Comparison of ENCODE assay signal across 8 mouse cellular contexts in genomic region chr2:152142046-152142445, GRCm38 (mm10). TPM values are rescaled to one million over a fixed set of nuclear protein-coding genes. Genes with fewer than 3 reads are reported as not detected.
A peak's percentile ranks its signal among the peaks of the same experiment; 100 is the strongest.
DNase-seq lines count a peak whose midpoint lies in the region; ATAC-seq and TF ChIP-seq lines count a peak whose summit lies in the region.

No protein-coding gene starts in this region.

- TF ChIP-seq CTCF in midbrain, postnatal 0 days (IDR thresholded peaks at IDR 0.05), result no peak

- peak overlapping the region; percentile 44 for H3K9ac ChIP-seq in hindbrain, embryonic 11.5 days (ENCODE audit: low read depth, low read length)
- peak overlapping the region; percentile 34; the same call in 1 of the 2 replicates for H3K9ac ChIP-seq in limb, embryonic 14.5 days (ENCODE audit: low read depth, low read length, severe bottlenecking)
- no peak overlapping the region for H3K9ac ChIP-seq in midbrain, postnatal 0 days (replicated peaks; ENCODE audit: low read length, poor library complexity, severe bottlenecking)

- ATAC-seq in hindbrain, embryonic 11.5 days (ENCODE audit: low FRiP score), result peak; percentile 64
- peak; percentile 50 for ATAC-seq in limb, embryonic 14.5 days (ENCODE audit: low FRiP score, low read depth)
- ATAC-seq in midbrain, postnatal 0 days (ENCODE audit: low FRiP score), result no peak
- no peak for ATAC-seq in frontal cortex, adult (ENCODE audit: low TSS enrichment)

- H3K4me1 ChIP-seq in forebrain, embryonic 10.5 days, result peaks cover 44% of the 10 kb centered on the region
- peaks cover 7% of the 10 kb centered on the region for H3K4me1 ChIP-seq in hindbrain, embryonic 11.5 days (replicated peaks; ENCODE audit: control insufficient read depth, insufficient read depth, low read length)
- H3K4me1 ChIP-seq in limb, embryonic 14.5 days (ENCODE audit: control insufficient read depth, insufficient read depth, low read length), result peaks cover 12% of the 10 kb centered on the region
- 0 out of 2 replicates have a peak, but pooled peaks cover 3% of the 10 kb centered on the region for H3K4me1 ChIP-seq in midbrain, postnatal 0 days (ENCODE audit: insufficient read depth, low read length)

- WGBS in forebrain, embryonic 10.5 days, result 1% methylated on average over 13 of the region's 13 CpGs
- WGBS in hindbrain, embryonic 11.5 days, result 2% methylated on average over 13 of the region's 13 CpGs
- 1% methylated on average over 13 of the region's 13 CpGs for WGBS in limb, embryonic 14.5 days
- WGBS in midbrain, postnatal 0 days, result 5% methylated on average over 13 of the region's 13 CpGs

- no peaks in the 10 kb centered on the region for H3K36me3 ChIP-seq in forebrain, embryonic 10.5 days (replicated peaks)
- H3K36me3 ChIP-seq in hindbrain, embryonic 11.5 days (ENCODE audit: control insufficient read depth, insufficient read depth, low read length), result no peaks in the 10 kb centered on the region
- H3K36me3 ChIP-seq in limb, embryonic 14.5 days (ENCODE audit: control insufficient read depth, insufficient read depth, low read length), result no peaks in the 10 kb centered on the region
- no peaks in the 10 kb centered on the region for H3K36me3 ChIP-seq in midbrain, postnatal 0 days (ENCODE audit: insufficient read depth, low read length)

- H3K9me3 ChIP-seq in forebrain, embryonic 10.5 days, result no peaks in the 10 kb centered on the region
- no peaks in the 10 kb centered on the region for H3K9me3 ChIP-seq in hindbrain, embryonic 11.5 days (ENCODE audit: control insufficient read depth, low read length)
- no peaks in the 10 kb centered on the region for H3K9me3 ChIP-seq in limb, embryonic 14.5 days (ENCODE audit: control insufficient read depth, low read length)
- no peaks in the 10 kb centered on the region for H3K9me3 ChIP-seq in midbrain, postnatal 0 days (ENCODE audit: low read length)

- TF ChIP-seq POLR2A in limb, embryonic 14.5 days (IDR thresholded peaks at IDR 0.05; ENCODE audit: borderline replicate concordance, extremely low read depth, insufficient read depth, insufficient read length), result no peak

- H3K27me3 ChIP-seq in forebrain, embryonic 10.5 days (ENCODE audit: poor library complexity, severe bottlenecking), result peaks cover 88% of the 10 kb centered on the region
- peaks cover 20% of the 10 kb centered on the region for H3K27me3 ChIP-seq in hindbrain, embryonic 11.5 days (ENCODE audit: control insufficient read depth, insufficient read depth, low read length)
- peaks cover 31% of the 10 kb centered on the region for H3K27me3 ChIP-seq in limb, embryonic 14.5 days (ENCODE audit: control insufficient read depth, insufficient read depth, low read length)
- H3K27me3 ChIP-seq in midbrain, postnatal 0 days (ENCODE audit: insufficient read depth, low read length), result peaks cover 34% of the 10 kb centered on the region

- peak overlapping the region; percentile 58 for H3K4me3 ChIP-seq in forebrain, embryonic 10.5 days
- H3K4me3 ChIP-seq in hindbrain, embryonic 11.5 days (ENCODE audit: low read depth, low read length), result peak overlapping the region; percentile 27
- peak overlapping the region; percentile 33 for H3K4me3 ChIP-seq in limb, embryonic 14.5 days (replicated peaks; ENCODE audit: low read length)
- peak overlapping the region; percentile 16; the same call in 1 of the 2 replicates for H3K4me3 ChIP-seq in midbrain, postnatal 0 days (ENCODE audit: low read depth, low read length)

- DNase-seq in adrenal gland, adult (ENCODE audit: inconsistent age in 2 of 2, low spot score in 1 of 2), result peak; percentile 50 to 86
- DNase-seq in adrenal gland, postnatal 4 days (ENCODE audit: low spot score in 2 of 2), result no peak
- DNase-seq in forebrain, embryonic 10.5 days (ENCODE audit: extremely low spot score, low spot score), result peak; percentile 53
- DNase-seq in hindbrain, embryonic 11.5 days (ENCODE audit: low spot score), result peak; percentile 71
- DNase-seq in limb, embryonic 14.5 days (ENCODE audit: low spot score), result peak; percentile 52
- peak; percentile 21 for DNase-seq in midbrain, postnatal 0 days (ENCODE audit: low spot score)
- DNase-seq in cerebellum, adult 11-12 months, result no peak

- peak overlapping the region; percentile 74 for H3K27ac ChIP-seq in forebrain, embryonic 10.5 days
- peak overlapping the region; percentile 51 for H3K27ac ChIP-seq in hindbrain, embryonic 11.5 days (ENCODE audit: low read depth, low read length)
- no peak overlapping the region for H3K27ac ChIP-seq in limb, embryonic 14.5 days (replicated peaks; ENCODE audit: low read depth, low read length)
- no peak overlapping the region for H3K27ac ChIP-seq in midbrain, postnatal 0 days (ENCODE audit: low read depth, low read length)

- H3K4me2 ChIP-seq in hindbrain, embryonic 11.5 days (replicated peaks; ENCODE audit: low read depth, low read length), result peak overlapping the region; percentile 90
- peak overlapping the region; percentile 93 for H3K4me2 ChIP-seq in limb, embryonic 14.5 days (replicated peaks; ENCODE audit: low read depth, low read length, severe bottlenecking)
- H3K4me2 ChIP-seq in midbrain, postnatal 0 days (ENCODE audit: low read depth, low read length, poor library complexity, severe bottlenecking), result peak overlapping the region; percentile 41

RNA-seq across cellular contexts. Expression of gene Tcf15, which starts 1.3 kb away (rescaled TPM):
- total RNA-seq in adrenal gland, postnatal 4 days (2021), result 1 to 10 TPM; 7.7 to 9.3 TPM
- 4.0 and 4.1 TPM in 2 replicates for polyA plus RNA-seq in forebrain, embryonic 10.5 days (2016; fragmentation: Nextera tagmentation; extraction: Ambion mirVana)
- 10.7 and 13.1 TPM in 2 replicates for polyA plus RNA-seq in hindbrain, embryonic 11.5 days (2014; fragmentation: Nextera tagmentation; extraction: Ambion mirVana)
- 9.4 and 12.2 TPM in 2 replicates for polyA plus RNA-seq in limb, embryonic 14.5 days (2012; rRNA removed)
- 11.0 and 11.8 TPM in 2 replicates for polyA plus RNA-seq in limb, embryonic 14.5 days (2014; fragmentation: Nextera tagmentation; extraction: Ambion mirVana)
- total RNA-seq in midbrain, postnatal 0 days (2014; rRNA removed), result 2.7 TPM in 1 of 2 replicates, not detected in the other
- polyA plus RNA-seq in midbrain, postnatal 0 days (2015; fragmentation: Nextera tagmentation; extraction: Ambion mirVana), result 0.58 and 0.90 TPM in 2 replicates

RNA-seq across cellular contexts. Expression of gene Srxn1, which starts 36.7 kb away (rescaled TPM):
- total RNA-seq in adrenal gland, postnatal 4 days (2021), result 10 to 100 TPM; 47.2 to 58.2 TPM
- polyA plus RNA-seq in forebrain, embryonic 10.5 days (2016; fragmentation: Nextera tagmentation; extraction: Ambion mirVana), result 14.6 and 14.9 TPM in 2 replicates
- 13.4 and 14.8 TPM in 2 replicates for polyA plus RNA-seq in hindbrain, embryonic 11.5 days (2014; fragmentation: Nextera tagmentation; extraction: Ambion mirVana)
- 11.2 and 13.0 TPM in 2 replicates for polyA plus RNA-seq in limb, embryonic 14.5 days (2012; rRNA removed)
- 9.1 and 9.5 TPM in 2 replicates for polyA plus RNA-seq in limb, embryonic 14.5 days (2014; fragmentation: Nextera tagmentation; extraction: Ambion mirVana)
- 24.5 and 46.1 TPM in 2 replicates for total RNA-seq in midbrain, postnatal 0 days (2014; rRNA removed)
- polyA plus RNA-seq in midbrain, postnatal 0 days (2015; fragmentation: Nextera tagmentation; extraction: Ambion mirVana), result 24.8 and 29.5 TPM in 2 replicates

Comparison
In these comparisons a context has a peak if more than half of its experiments do, and no peak if none do; other contexts are left out.
1. DNase-seq: peak in adrenal gland, adult (2 of 2), forebrain, embryonic 10.5 days (single experiment), hindbrain, embryonic 11.5 days (single experiment), limb, embryonic 14.5 days (single experiment) and midbrain, postnatal 0 days (single experiment); none in adrenal gland, postnatal 4 days (0 of 2) and cerebellum, adult 11-12 months (single experiment).
2. H3K27ac ChIP-seq: peak in forebrain, embryonic 10.5 days (single experiment) and hindbrain, embryonic 11.5 days (single experiment); none in limb, embryonic 14.5 days (single experiment) and midbrain, postnatal 0 days (single experiment).
3. ATAC-seq: peak in hindbrain, embryonic 11.5 days (single experiment) and limb, embryonic 14.5 days (single experiment); none in midbrain, postnatal 0 days (single experiment) and frontal cortex, adult (single experiment).
4. H3K4me2 ChIP-seq: peak in every context shown above with its lines; median percentile 93 in limb, embryonic 14.5 days; 90 in hindbrain, embryonic 11.5 days; 41 in midbrain, postnatal 0 days.
5. Peak in every context shown above with its lines, with median percentiles within 50 percentile points of each other: H3K4me3 ChIP-seq.